Mouse (Mus musculus): ENCODE measurements around the gene Tef.

DNA sequence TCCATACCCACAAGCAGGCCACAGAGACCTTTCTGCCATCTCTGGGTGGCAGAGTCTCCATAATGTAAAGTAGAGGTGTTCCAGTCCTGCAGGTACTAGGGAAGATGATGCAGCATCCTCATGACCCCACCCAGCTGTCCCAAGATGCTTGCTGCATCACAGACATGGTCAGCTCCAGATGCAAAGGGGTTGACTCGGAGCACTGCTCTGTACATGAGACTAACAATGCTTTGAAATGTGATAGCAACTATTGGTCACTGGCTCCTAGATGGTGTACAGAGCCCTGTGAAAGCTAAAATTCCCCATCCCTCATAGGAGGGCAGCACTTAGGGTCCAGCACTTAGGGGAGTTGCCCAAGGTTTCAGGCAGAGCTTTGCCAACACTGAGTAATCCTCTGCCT is 2.0 kb downstream of the Tef start:
- TF ChIP-seq CTCF (IDR thresholded peaks at IDR 0.05; ENCODE audit: low read depth, low read length) (no peak), EP300 (IDR thresholded peaks at IDR 0.05; ENCODE audit: insufficient read depth, low read depth, low read length) (no peak)

All from ES-Bruce4 (cell line).